Mouse (Mus musculus): ENCODE measurements around the gene Vmn2r19. TPM values are rescaled to one million over a fixed set of nuclear protein-coding genes. Genes with fewer than 3 reads are reported as not detected.

Gene Vmn2r19
- polyA plus RNA-seq, 2 experiments, result not detected

GRCm38 (mm10) chr6:123264194-123264593, 43.9 kb upstream of the Vmn2r19 start:
- WGBS (ENCODE audit: insufficient replicate concordance), result 36% methylated on average over 3 of the region's 3 CpGs
- Histone ChIP-seq H3K27me3 (ENCODE audit: control insufficient read depth, insufficient read depth, low read length) (no peaks in the 10 kb centered on the region), H3K36me3 (replicated peaks; ENCODE audit: control insufficient read depth, insufficient read depth, low read depth) (no peaks in the 10 kb centered on the region), H3K4me1 (replicated peaks; ENCODE audit: control insufficient read depth in 2 of 2, insufficient read depth in 2 of 2, low read length in 1 of 2) (peaks cover 3 to 16% of the 10 kb centered on the region in 2 experiments; a peak in 3 of 4 replicates), H3K9me3 (ENCODE audit: control insufficient read depth, low read length) (no peaks in the 10 kb centered on the region), H3K9ac (replicated peaks) (no peak overlapping the region), H3K4me3 (ENCODE audit: insufficient read depth in 1 of 2, low read depth in 2 of 2, low read length in 2 of 2) (no peak overlapping the region), H3K4me2 (ENCODE audit: low read depth) (no peak overlapping the region), H3K27ac (no peak overlapping the region)
- TF ChIP-seq EP300 (IDR thresholded peaks at IDR 0.05; ENCODE audit: low read depth) (no peak), CTCF (IDR thresholded peaks at IDR 0.05; ENCODE audit: low read depth) (no peak)
- ATAC-seq (ENCODE audit: insufficient read depth) (no peak), DNase-seq (ENCODE audit: low read depth in 3 of 3, low spot score in 3 of 3) (no peak)

- Histone ChIP-seq H3K27ac (peak overlapping the region; percentile 52), H3K4me1 (replicated peaks; ENCODE audit: control insufficient read depth in 2 of 2, insufficient read depth in 2 of 2, low read length in 1 of 2) (peaks cover 3 to 16% of the 10 kb centered on the region in 2 experiments; a peak in 3 of 4 replicates), H3K9ac (replicated peaks) (no peak overlapping the region), H3K4me2 (ENCODE audit: low read depth) (no peak overlapping the region), H3K36me3 (replicated peaks; ENCODE audit: control insufficient read depth, insufficient read depth, low read depth) (no peaks in the 10 kb centered on the region), H3K9me3 (ENCODE audit: control insufficient read depth, low read length) (no peaks in the 10 kb centered on the region), H3K4me3 (ENCODE audit: insufficient read depth in 1 of 2, low read depth in 2 of 2, low read length in 2 of 2) (no peak overlapping the region), H3K27me3 (ENCODE audit: control insufficient read depth, insufficient read depth, low read length) (no peaks in the 10 kb centered on the region)
- DNase-seq (ENCODE audit: low read depth in 3 of 3, low spot score in 3 of 3) (peak in 1 of 3 experiments; percentile 56), ATAC-seq (ENCODE audit: insufficient read depth) (peak; percentile 72)
- TF ChIP-seq CTCF (IDR thresholded peaks at IDR 0.05; ENCODE audit: low read depth) (no peak), EP300 (IDR thresholded peaks at IDR 0.05; ENCODE audit: low read depth) (no peak)
- 66% methylated on average over 4 of the region's 4 CpGs for WGBS (ENCODE audit: insufficient replicate concordance)
These were observed 42.3 kb upstream of the Vmn2r19 start for GRCm38 (mm10) chr6:123265809-123266208.

- no peak overlapping the region for H3K27ac ChIP-seq
- H3K9me3 ChIP-seq (ENCODE audit: control insufficient read depth, low read length), result no peaks in the 10 kb centered on the region
- ATAC-seq (ENCODE audit: insufficient read depth), result peak; percentile 22; the same call in 1 of the 2 replicates
- H3K4me2 ChIP-seq (ENCODE audit: low read depth), result no peak overlapping the region
- no peak overlapping the region for H3K4me3 ChIP-seq (ENCODE audit: insufficient read depth in 1 of 2, low read depth in 2 of 2, low read length in 2 of 2)
- no peak overlapping the region for H3K9ac ChIP-seq (replicated peaks)
- WGBS (ENCODE audit: insufficient replicate concordance), result 12% methylated on average over 5 of the region's 5 CpGs
- H3K4me1 ChIP-seq (replicated peaks; ENCODE audit: control insufficient read depth in 2 of 2, insufficient read depth in 2 of 2, low read length in 1 of 2), result peaks cover 3 to 16% of the 10 kb centered on the region in 2 experiments; a peak in 3 of 4 replicates
- no peak for DNase-seq (ENCODE audit: low read depth in 3 of 3, low spot score in 3 of 3)
- H3K36me3 ChIP-seq (replicated peaks; ENCODE audit: control insufficient read depth, insufficient read depth, low read depth), result no peaks in the 10 kb centered on the region
- H3K27me3 ChIP-seq (ENCODE audit: control insufficient read depth, insufficient read depth, low read length), result no peaks in the 10 kb centered on the region
- TF ChIP-seq EP300 (IDR thresholded peaks at IDR 0.05; ENCODE audit: low read depth), result no peak
- TF ChIP-seq CTCF (IDR thresholded peaks at IDR 0.05; ENCODE audit: low read depth), result no peak
These were observed 41.2 kb upstream of the Vmn2r19 start for GRCm38 (mm10) chr6:123266945-123267344.

- TF ChIP-seq EP300 (IDR thresholded peaks at IDR 0.05; ENCODE audit: low read depth) (no peak), CTCF (IDR thresholded peaks at IDR 0.05; ENCODE audit: low read depth) (no peak)
- WGBS (ENCODE audit: insufficient replicate concordance), result 81% methylated on average over 2 of the region's 2 CpGs
These were observed 28.7 kb upstream of the Vmn2r19 start for GRCm38 (mm10) chr6:123279443-123279842.

DNA sequence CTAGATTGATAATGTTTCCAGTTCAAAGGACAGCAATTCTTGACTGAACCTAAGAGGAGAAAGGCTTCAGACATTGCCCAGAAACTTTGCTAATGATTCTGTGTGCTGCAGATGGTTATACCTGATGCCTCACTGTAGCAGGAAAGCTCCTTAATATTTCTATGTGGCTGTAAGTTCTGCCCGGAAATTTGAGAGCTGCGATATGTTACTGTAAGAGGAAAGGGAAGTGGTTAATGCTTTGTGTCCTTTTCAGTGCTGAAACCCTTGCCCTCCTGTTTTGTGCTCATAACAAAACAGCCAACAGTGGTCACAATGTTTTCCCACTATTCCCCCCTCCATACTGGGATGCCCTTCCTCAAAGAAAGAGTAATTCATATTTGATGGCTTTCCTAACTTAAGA, 21.8 kb upstream of the Vmn2r19 start:
- Histone ChIP-seq H3K36me3 (replicated peaks; ENCODE audit: control insufficient read depth, insufficient read depth, low read depth) (no peaks in the 10 kb centered on the region), H3K4me2 (ENCODE audit: low read depth) (no peak overlapping the region), H3K9ac (replicated peaks) (no peak overlapping the region), H3K4me1 (replicated peaks; ENCODE audit: control insufficient read depth in 2 of 2, insufficient read depth in 2 of 2, low read length in 1 of 2) (peaks cover 9 to 15% of the 10 kb centered on the region in 2 experiments), H3K27ac (no peak overlapping the region), H3K9me3 (ENCODE audit: control insufficient read depth, low read length) (no peaks in the 10 kb centered on the region), H3K27me3 (ENCODE audit: control insufficient read depth, insufficient read depth, low read length) (no peaks in the 10 kb centered on the region), H3K4me3 (ENCODE audit: insufficient read depth in 1 of 2, low read depth in 2 of 2, low read length in 2 of 2) (no peak overlapping the region)
- ATAC-seq (ENCODE audit: insufficient read depth) (no peak), DNase-seq (ENCODE audit: low read depth in 3 of 3, low spot score in 3 of 3) (no peak)
- TF ChIP-seq EP300 (IDR thresholded peaks at IDR 0.05; ENCODE audit: low read depth), result no peak
- TF ChIP-seq CTCF (IDR thresholded peaks at IDR 0.05; ENCODE audit: low read depth), result no peak
- 18% methylated on average over 2 of the region's 2 CpGs for WGBS (ENCODE audit: insufficient replicate concordance)

More at GRCm38 (mm10) chr6:123279443-123279842, 28.7 kb upstream of the Vmn2r19 start:
- no peak for DNase-seq (ENCODE audit: low read depth in 3 of 3, low spot score in 3 of 3)
- Histone ChIP-seq H3K4me2 (ENCODE audit: low read depth) (no peak overlapping the region), H3K36me3 (replicated peaks; ENCODE audit: control insufficient read depth, insufficient read depth, low read depth) (no peaks in the 10 kb centered on the region), H3K9ac (replicated peaks) (no peak overlapping the region), H3K27ac (no peak overlapping the region), H3K4me3 (ENCODE audit: insufficient read depth in 1 of 2, low read depth in 2 of 2, low read length in 2 of 2) (no peak overlapping the region), H3K4me1 (replicated peaks; ENCODE audit: control insufficient read depth in 2 of 2, insufficient read depth in 2 of 2, low read length in 1 of 2) (no peaks in the 10 kb centered on the region), H3K9me3 (ENCODE audit: control insufficient read depth, low read length) (no peaks in the 10 kb centered on the region), H3K27me3 (ENCODE audit: control insufficient read depth, insufficient read depth, low read length) (no peaks in the 10 kb centered on the region)
- ATAC-seq (ENCODE audit: insufficient read depth), result no peak

Measured in liver, embryonic 14.5 days (tissue).